Comparison of ENCODE assay signal across 8 mouse cellular contexts in the genomic region with DNA sequence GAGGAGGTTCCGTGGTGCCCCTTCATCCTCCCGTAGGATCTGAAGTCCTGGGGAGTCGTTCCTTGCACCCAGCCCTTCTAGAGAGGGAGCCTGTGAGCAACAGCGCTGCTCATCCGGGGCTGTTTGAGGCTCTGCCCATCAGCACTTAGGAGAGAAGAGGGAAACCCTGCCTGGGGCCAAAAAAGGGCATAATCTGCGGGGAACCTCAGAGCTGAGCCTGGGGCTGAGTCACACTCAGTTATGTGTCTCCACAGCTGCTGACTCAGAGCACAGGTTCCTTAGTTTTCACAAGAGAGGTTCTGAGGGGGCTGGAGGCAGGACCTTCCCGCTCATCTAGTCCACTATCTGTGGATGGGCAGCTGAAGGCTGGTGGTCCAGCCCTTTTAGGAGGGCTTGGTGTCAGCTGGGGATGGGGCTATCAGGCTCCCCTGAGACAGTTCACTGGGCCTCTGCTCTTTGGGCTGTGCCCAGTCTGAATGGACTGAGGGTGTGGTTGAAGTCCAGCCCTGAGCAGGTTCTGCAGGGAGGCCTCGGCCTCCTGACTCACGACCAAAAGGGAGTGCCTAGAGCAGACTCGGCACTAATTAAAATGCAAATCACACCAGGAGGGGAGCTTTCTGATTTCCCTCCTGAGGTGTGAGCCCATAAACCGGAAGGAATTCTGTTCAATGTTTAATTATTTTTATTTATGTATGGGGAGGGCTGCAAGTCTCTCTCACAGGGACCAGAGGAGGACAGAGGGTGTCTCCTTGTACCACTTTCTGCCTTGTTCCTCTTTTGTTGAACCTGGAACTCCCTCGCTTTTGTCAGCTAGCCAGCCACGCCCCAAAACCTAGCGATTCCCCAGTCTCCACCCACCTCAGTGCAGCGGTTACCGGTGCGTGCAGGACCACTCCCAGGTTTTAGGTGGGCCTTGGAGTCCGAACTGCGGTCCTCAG. TPM values are rescaled to one million over a fixed set of nuclear protein-coding genes. Genes with fewer than 3 reads are reported as not detected.
A peak's percentile ranks its signal among the peaks of the same experiment; 100 is the strongest.
DNase-seq lines count a peak whose midpoint lies in the region; ATAC-seq and TF ChIP-seq lines count a peak whose summit lies in the region.

No protein-coding gene starts in this region.

- H3K4me1 ChIP-seq in lung, embryonic 14.5 days (ENCODE audit: insufficient read depth), result no peaks in the 10 kb centered on the region
- no peaks in the 10 kb centered on the region for H3K4me1 ChIP-seq in heart, adult 2 months (ENCODE audit: control insufficient read depth, insufficient read depth, low read length)
- H3K4me1 ChIP-seq in limb, embryonic 11.5 days (ENCODE audit: control insufficient read depth, insufficient read depth, low read length), result peaks cover 12% of the 10 kb centered on the region; the same call in 1 of the 2 replicates
- H3K4me1 ChIP-seq in midbrain, postnatal 0 days (ENCODE audit: insufficient read depth, low read length), result peaks cover 7% of the 10 kb centered on the region; the same call in 1 of the 2 replicates

- no peak for TF ChIP-seq CTCF in lung, embryonic 14.5 days (IDR thresholded peaks at IDR 0.05; ENCODE audit: low read depth)
- no peak for TF ChIP-seq CTCF in heart, adult 2 months (IDR thresholded peaks at IDR 0.05)
- no peak for TF ChIP-seq CTCF in midbrain, postnatal 0 days (IDR thresholded peaks at IDR 0.05)

- 13% methylated on average over 19 of the region's 19 CpGs for WGBS in lung, embryonic 14.5 days
- 37% methylated on average over 19 of the region's 19 CpGs for WGBS in heart, adult 2 months
- WGBS in limb, embryonic 11.5 days, result 7% methylated on average over 19 of the region's 19 CpGs
- WGBS in midbrain, postnatal 0 days, result 13% methylated on average over 19 of the region's 19 CpGs

- no peaks in the 10 kb centered on the region for H3K9me3 ChIP-seq in lung, embryonic 14.5 days (ENCODE audit: low read depth, low read length)
- H3K9me3 ChIP-seq in limb, embryonic 11.5 days (ENCODE audit: control insufficient read depth, low read length), result no peaks in the 10 kb centered on the region
- no peaks in the 10 kb centered on the region for H3K9me3 ChIP-seq in midbrain, postnatal 0 days (ENCODE audit: low read length)

- H3K27ac ChIP-seq in lung, embryonic 14.5 days (ENCODE audit: low read depth), result no peak overlapping the region
- H3K27ac ChIP-seq in heart, adult 2 months, result peak overlapping the region; percentile 57
- no peak overlapping the region for H3K27ac ChIP-seq in limb, embryonic 11.5 days (replicated peaks; ENCODE audit: low read depth, low read length)
- no peak overlapping the region for H3K27ac ChIP-seq in midbrain, postnatal 0 days (ENCODE audit: low read depth, low read length)

- TF ChIP-seq EP300 in heart, adult 2 months (IDR thresholded peaks at IDR 0.05; ENCODE audit: insufficient read depth, low read depth, low read length), result no peak

- H3K79me2 ChIP-seq in heart, adult 2 months (replicated peaks; ENCODE audit: control insufficient read depth, insufficient read depth, low read length), result no peaks in the 10 kb centered on the region

- ATAC-seq in lung, embryonic 14.5 days (ENCODE audit: insufficient read depth), result peak; percentile 56
- no peak for ATAC-seq in limb, embryonic 11.5 days (ENCODE audit: insufficient number of reproducible peaks, low FRiP score, low TSS enrichment, low read depth)
- no peak for ATAC-seq in midbrain, postnatal 0 days (ENCODE audit: low FRiP score)
- ATAC-seq in cerebellum, adult (ENCODE audit: insufficient number of reproducible peaks, low FRiP score, low TSS enrichment), result no peak

- no peak overlapping the region for H3K4me3 ChIP-seq in lung, embryonic 14.5 days (ENCODE audit: low read depth, low read length)
- no peak overlapping the region for H3K4me3 ChIP-seq in heart, adult 2 months
- H3K4me3 ChIP-seq in limb, embryonic 11.5 days (ENCODE audit: low read depth, low read length), result no peak overlapping the region
- H3K4me3 ChIP-seq in midbrain, postnatal 0 days (ENCODE audit: low read depth, low read length), result no peak overlapping the region

- H3K4me2 ChIP-seq in lung, embryonic 14.5 days, result peak overlapping the region; percentile 18; the same call in 1 of the 2 replicates
- no peak overlapping the region for H3K4me2 ChIP-seq in limb, embryonic 11.5 days (ENCODE audit: low read depth, severe bottlenecking)
- H3K4me2 ChIP-seq in midbrain, postnatal 0 days (ENCODE audit: low read depth, low read length, poor library complexity, severe bottlenecking), result peak overlapping the region; percentile 15; the same call in 1 of the 2 replicates

- DNase-seq in lung, embryonic 14.5 days, result peak; percentile 53
- DNase-seq in lung, postnatal 14 days, result no peak
- DNase-seq in adrenal gland, postnatal 10 days, result peak; percentile 71
- peak in 1 of 2 experiments; percentile 55 for DNase-seq in heart, adult 2 months
- no peak for DNase-seq in limb, embryonic 11.5 days (ENCODE audit: low spot score)
- DNase-seq in midbrain, postnatal 0 days (ENCODE audit: low spot score), result no peak
- DNase-seq in urinary bladder, postnatal 36 days (ENCODE audit: low spot score in 2 of 2), result peak; percentile 71 to 72

- H3K9ac ChIP-seq in lung, embryonic 14.5 days, result no peak overlapping the region
- no peak overlapping the region for H3K9ac ChIP-seq in heart, adult 2 months (ENCODE audit: low read depth, low read length)
- H3K9ac ChIP-seq in limb, embryonic 11.5 days (ENCODE audit: low read length), result peak overlapping the region; percentile 47; the same call in 1 of the 2 replicates
- H3K9ac ChIP-seq in midbrain, postnatal 0 days (replicated peaks; ENCODE audit: low read length, poor library complexity, severe bottlenecking), result no peak overlapping the region

- H3K27me3 ChIP-seq in lung, embryonic 14.5 days (ENCODE audit: insufficient read depth, low read length), result no peaks in the 10 kb centered on the region
- no peaks in the 10 kb centered on the region for H3K27me3 ChIP-seq in heart, adult 2 months (ENCODE audit: control insufficient read depth, insufficient read depth, low read length)
- H3K27me3 ChIP-seq in limb, embryonic 11.5 days (ENCODE audit: control insufficient read depth, insufficient read depth, low read length), result peaks cover 17% of the 10 kb centered on the region
- no peaks in the 10 kb centered on the region for H3K27me3 ChIP-seq in midbrain, postnatal 0 days (ENCODE audit: insufficient read depth, low read length)

- intact Hi-C loops in heart, adult 2 months (cut with DNase I), result no loop called here

- no peak for TF ChIP-seq POLR2A in heart, adult 2 months (IDR thresholded peaks at IDR 0.05; ENCODE audit: insufficient read depth, low read depth, low read length)

- H3K36me3 ChIP-seq in lung, embryonic 14.5 days (ENCODE audit: insufficient read depth), result no peaks in the 10 kb centered on the region
- H3K36me3 ChIP-seq in heart, adult 2 months (ENCODE audit: control insufficient read depth, insufficient read depth, low read length), result no peaks in the 10 kb centered on the region
- H3K36me3 ChIP-seq in limb, embryonic 11.5 days (ENCODE audit: control insufficient read depth, insufficient read depth, low read length), result no peaks in the 10 kb centered on the region
- H3K36me3 ChIP-seq in midbrain, postnatal 0 days (ENCODE audit: insufficient read depth, low read length), result no peaks in the 10 kb centered on the region

RNA-seq across cellular contexts. Expression of gene Capn2, which starts 10.8 kb away (rescaled TPM):
- 116 and 117 TPM in 2 replicates for polyA plus RNA-seq in lung, embryonic 14.5 days (2014; fragmentation: Nextera tagmentation; extraction: Ambion mirVana)
- total RNA-seq in adrenal gland, postnatal 10 days (2021), result 10 to 100 TPM; 79.3 to 94.3 TPM
- total RNA-seq in heart, adult 2 months (2021), result 10 to 100 TPM; 63.9 to 65.3 TPM
- 28.0 and 46.2 TPM in 2 replicates for polyA plus RNA-seq in heart, adult 2 months (2012; rRNA removed)
- 78.3 and 84.1 TPM in 2 replicates for polyA plus RNA-seq in limb, embryonic 11.5 days (2014; fragmentation: Nextera tagmentation; extraction: Ambion mirVana)
- total RNA-seq in midbrain, postnatal 0 days (2014; rRNA removed), result 84.3 and 88.2 TPM in 2 replicates
- 78.6 and 82.1 TPM in 2 replicates for polyA plus RNA-seq in midbrain, postnatal 0 days (2015; fragmentation: Nextera tagmentation; extraction: Ambion mirVana)

RNA-seq across cellular contexts. Expression of gene Capn8, which starts 36.6 kb away (rescaled TPM):
- not detected in 2 replicates for polyA plus RNA-seq in lung, embryonic 14.5 days (2014; fragmentation: Nextera tagmentation; extraction: Ambion mirVana)
- total RNA-seq in adrenal gland, postnatal 10 days (2021), result not detected
- total RNA-seq in heart, adult 2 months (2021), result not detected
- not detected in 2 replicates for polyA plus RNA-seq in heart, adult 2 months (2012; rRNA removed)
- not detected in 2 replicates for polyA plus RNA-seq in limb, embryonic 11.5 days (2014; fragmentation: Nextera tagmentation; extraction: Ambion mirVana)
- total RNA-seq in midbrain, postnatal 0 days (2014; rRNA removed), result 0.28 TPM in 1 of 2 replicates, not detected in the other
- polyA plus RNA-seq in midbrain, postnatal 0 days (2015; fragmentation: Nextera tagmentation; extraction: Ambion mirVana), result 0.11 and 0.31 TPM in 2 replicates

Comparison
In these comparisons a context has a peak if more than half of its experiments do, and no peak if none do; other contexts are left out.
1. DNase-seq: peak in lung, embryonic 14.5 days (single experiment), adrenal gland, postnatal 10 days (single experiment) and urinary bladder, postnatal 36 days (2 of 2); none in lung, postnatal 14 days (single experiment), limb, embryonic 11.5 days (single experiment) and midbrain, postnatal 0 days (single experiment).